Mouse (Mus musculus) induced T-regulatory cell, adult 2 months (primary cell): ENCODE measurements around the gene Nhs.

ENCODE experiments used
- DNase-seq: peaks from one replicate; pipeline ENCODE4 v3.0.0-alpha.2; 2012; ENCODE audit warnings: low read depth

Nhs gene

GRCm38 (mm10) chrX:162020039-162020566 lies 139.4 kb downstream of the Nhs start:
- DNase-seq, result no peak

GRCm38 (mm10) chrX:162017471-162017870 lies 142.1 kb downstream of the Nhs start:
- no peak for DNase-seq

- DNase-seq, result no peak
Measured at GRCm38 (mm10) chrX:162012570-162012969, 147.0 kb downstream of the Nhs start.

GRCm38 (mm10) chrX:162009876-162010275 lies 149.7 kb downstream of the Nhs start:
- DNase-seq, result no peak

- no peak for DNase-seq
Measured at GRCm38 (mm10) chrX:162003818-162004217, 155.7 kb downstream of the Nhs start.

- no peak for DNase-seq
Measured at GRCm38 (mm10) chrX:161998876-161999275, 160.7 kb downstream of the Nhs start.

GRCm38 (mm10) chrX:161997170-161997795 lies 162.2 kb downstream of the Nhs start:
- no peak for DNase-seq

GRCm38 (mm10) chrX:161990171-161990570 lies 169.4 kb downstream of the Nhs start:
- no peak for DNase-seq

- no peak for DNase-seq
Measured at GRCm38 (mm10) chrX:161984961-161985360, 174.6 kb downstream of the Nhs start.

GRCm38 (mm10) chrX:161981399-161981798 lies 178.1 kb downstream of the Nhs start:
- no peak for DNase-seq

- no peak for DNase-seq
Measured at GRCm38 (mm10) chrX:161979946-161980345, 179.6 kb downstream of the Nhs start.

- DNase-seq, result no peak
Measured at GRCm38 (mm10) chrX:161977236-161977841, 182.2 kb downstream of the Nhs start.

GRCm38 (mm10) chrX:161976376-161976775 lies 183.2 kb downstream of the Nhs start:
- no peak for DNase-seq

- DNase-seq, result no peak
Measured at GRCm38 (mm10) chrX:161973572-161973971, 186.0 kb downstream of the Nhs start.

GRCm38 (mm10) chrX:161972723-161973122 lies 186.8 kb downstream of the Nhs start:
- DNase-seq, result no peak

GRCm38 (mm10) chrX:161971961-161972502 lies 187.5 kb downstream of the Nhs start:
- DNase-seq, result no peak

- DNase-seq, result no peak
Measured at GRCm38 (mm10) chrX:161971131-161971530, 188.4 kb downstream of the Nhs start.

- no peak for DNase-seq
Measured at GRCm38 (mm10) chrX:161967692-161968091, 191.8 kb downstream of the Nhs start.

GRCm38 (mm10) chrX:161963372-161963771 lies 196.2 kb downstream of the Nhs start:
- no peak for DNase-seq

- no peak for DNase-seq
Measured at GRCm38 (mm10) chrX:161962855-161963254, 196.7 kb downstream of the Nhs start.

GRCm38 (mm10) chrX:161961756-161962155 lies 197.8 kb downstream of the Nhs start:
- DNase-seq, result no peak

- DNase-seq, result no peak
Measured at GRCm38 (mm10) chrX:161961176-161961575, 198.4 kb downstream of the Nhs start.

GRCm38 (mm10) chrX:161952356-161952755 lies 207.2 kb downstream of the Nhs start:
- no peak for DNase-seq
